Mouse (Mus musculus) G1E (cell line): ENCODE data around the gene Tjp3.

ENCODE experiments used
- CTCF ChIP-seq: IDR thresholded peaks from 2 replicates; pipeline ENCODE4 v1.5.1; 2012; ENCODE audit warnings: low read depth, low read length, inconsistent platforms, mixed read lengths
- GATA1 ChIP-seq: IDR thresholded peaks from 2 replicates; pipeline ENCODE4 v1.6.1; 2012; ENCODE audit warnings: borderline replicate concordance, low read length, inconsistent platforms, mixed read lengths
- POLR2AphosphoS5 ChIP-seq: IDR thresholded peaks from 2 replicates; pipeline ENCODE4 v1.6.1; 2012; ENCODE audit warnings: low read depth, low read length, inconsistent platforms; ENCODE audit not compliant: insufficient replicate concordance
- TAL1 ChIP-seq: conservative IDR thresholded peaks from 2 replicates; pipeline ENCODE4 v1.6.1; 2012; ENCODE audit warnings: low read depth, low read length, inconsistent platforms, mixed read lengths

- no peak for TF ChIP-seq GATA1
- TF ChIP-seq CTCF = no peak
- TF ChIP-seq POLR2AphosphoS5 = no peak
- no peak for TF ChIP-seq TAL1
Measured at GRCm38 (mm10) chr10:81302781-81303218, 11.4 kb upstream of the Tjp3 start.
